Mouse (Mus musculus) intestine, postnatal 0 days (tissue): ENCODE measurements around the gene Taldo1. TPM values are rescaled to one million over a fixed set of nuclear protein-coding genes. Genes with fewer than 3 reads are reported as not detected.

Source experiments
- ATAC-seq: fragments of 200-750 bp; cut with Nextera tagmentation; 2 replicates; pipeline ENCODE4 v1.8.0; 2017; ENCODE audit warnings: mild to moderate bottlenecking, moderate TSS enrichment, moderate library complexity
- H3K27ac ChIP-seq: fragments of 300-500 bp; sonication (generic); 2 replicates; pipeline ENCODE4 v1.5.1; 2014; ENCODE audit warnings: mild to moderate bottlenecking, low read depth, low read length, moderate library complexity
- H3K27me3 ChIP-seq: fragments of 300-500 bp; sonication (generic); replicated peaks from 2 replicates; pipeline ENCODE4 v1.6.1; 2014; ENCODE audit warnings: low read length, mixed read lengths; ENCODE audit not compliant: control insufficient read depth, insufficient read depth
- H3K36me3 ChIP-seq: fragments of 300-500 bp; sonication (generic); 2 replicates; pipeline ENCODE4 v1.6.1; 2014; ENCODE audit warnings: mild to moderate bottlenecking, moderate library complexity; ENCODE audit not compliant: control insufficient read depth, insufficient read depth
- H3K4me1 ChIP-seq: fragments of 300-500 bp; sonication (generic); replicated peaks from 2 replicates; pipeline ENCODE4 v1.6.1; 2014; ENCODE audit warnings: antibody characterized with exemption, low read length, mixed read lengths; ENCODE audit not compliant: control insufficient read depth, insufficient read depth
- H3K4me2 ChIP-seq: fragments of 300-500 bp; sonication (generic); replicated peaks from 2 replicates; pipeline ENCODE4 v1.6.1; 2014; ENCODE audit warnings: low read depth, mild to moderate bottlenecking, moderate library complexity
- H3K4me3 ChIP-seq: fragments of 300-500 bp; sonication (generic); 2 replicates; pipeline ENCODE4 v1.5.1; 2014; ENCODE audit warnings: low read depth, low read length
- H3K9ac ChIP-seq: fragments of 300-500 bp; sonication (generic); 2 replicates; pipeline ENCODE4 v1.6.1; 2014; ENCODE audit warnings: mild to moderate bottlenecking, low read depth, low read length
- H3K9me3 ChIP-seq: fragments of 300-500 bp; sonication (generic); 2 replicates; pipeline ENCODE4 v1.6.1; 2016; ENCODE audit warnings: mixed run types; ENCODE audit not compliant: control insufficient read depth
- CTCF ChIP-seq: sonication (generic); IDR thresholded peaks from 2 replicates; pipeline ENCODE4 v1.5.1; 2016; ENCODE audit warnings: low read depth, mild to moderate bottlenecking, control low read depth, antibody characterized with exemption, moderate library complexity
- WGBS: fragments of 180-500 bp; shearing (Covaris S2); extraction: QIAGEN DNeasy Blood & Tissue Kit; methylation state at CpG from one replicate; pipeline ENCODE4 v1.1.7; 2014; 5-methylcytosine and 5-hydroxymethylcytosine counted together
- polyA plus RNA-seq: library from polyadenylated mRNA; unstranded; fragments of >200 nt; fragmentation: Nextera tagmentation; extraction: Ambion mirVana; gene quantifications from 2 replicates; pipeline ENCODE4 v1.2.1, GENCODE M21; 2015

Taldo1 gene
- polyA plus RNA-seq, 1 experiment from 2014 or later, result 711 TPM

DNA sequence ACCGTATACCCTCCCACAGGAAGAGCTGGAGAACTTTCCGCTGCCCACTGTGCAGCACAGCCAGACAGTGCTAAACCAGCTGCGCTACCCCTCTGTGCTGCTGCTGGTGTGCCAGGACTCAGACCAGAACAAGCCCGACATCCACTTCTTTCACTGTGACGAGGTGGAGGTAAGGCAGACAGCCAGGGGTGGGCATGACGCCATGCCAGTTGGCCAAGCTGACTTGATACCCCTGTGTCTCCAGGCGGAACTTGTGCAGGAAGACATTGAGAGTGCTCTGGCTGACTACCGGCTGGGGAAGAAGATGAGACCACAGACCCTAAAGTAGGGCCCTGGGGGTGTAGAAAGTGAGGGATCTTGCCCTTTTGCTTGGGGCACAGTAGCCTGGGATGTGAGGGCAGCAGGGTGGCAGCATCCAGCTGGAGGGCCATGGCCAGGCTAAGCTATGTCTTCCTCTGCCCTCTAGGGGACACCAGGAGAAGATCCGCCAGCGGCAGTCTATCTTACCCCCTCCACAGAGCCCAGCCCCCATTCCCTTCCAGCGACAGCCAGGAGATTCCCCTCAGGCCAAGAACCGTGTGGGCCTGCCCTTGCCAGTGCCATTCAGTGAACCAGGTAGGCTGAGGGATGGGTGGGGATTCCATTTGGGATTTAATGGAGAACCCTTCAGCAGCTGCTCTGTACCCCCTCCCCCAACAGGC lies 36.2 kb upstream of the Taldo1 start:
- no peaks in the 10 kb centered on the region for H3K9me3 ChIP-seq
- H3K4me2 ChIP-seq, result no peak overlapping the region
- no peak overlapping the region for H3K9ac ChIP-seq
- no peak for ATAC-seq
- H3K27ac ChIP-seq, result no peak overlapping the region
- no peaks in the 10 kb centered on the region for H3K27me3 ChIP-seq
- peak; percentile 54 for TF ChIP-seq CTCF
- H3K36me3 ChIP-seq, result peaks cover 40% of the 10 kb centered on the region; the same call in 1 of the 2 replicates
- 70% methylated on average over 12 of the region's 12 CpGs for WGBS
- no peaks in the 10 kb centered on the region; the same call in 1 of the 2 replicates for H3K4me1 ChIP-seq
- H3K4me3 ChIP-seq, result no peak overlapping the region

DNA sequence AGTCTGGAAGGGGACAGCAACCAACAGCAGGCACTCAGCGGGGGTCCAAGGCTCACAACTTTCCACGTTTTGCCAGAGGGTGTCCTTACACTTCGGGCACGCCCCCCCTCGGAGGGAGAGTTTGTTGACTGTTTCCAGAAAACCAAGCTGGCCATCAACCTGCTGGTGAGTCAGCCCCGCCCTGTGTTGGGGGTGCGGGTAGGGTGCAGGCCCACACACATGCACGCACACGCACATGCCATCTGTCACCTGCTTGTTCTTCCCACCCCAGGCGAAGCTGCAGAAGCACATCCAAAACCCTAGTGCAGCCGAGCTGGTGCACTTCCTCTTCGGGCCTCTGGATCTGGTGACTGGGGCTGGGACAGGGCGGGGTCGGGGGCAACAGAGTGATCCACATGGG lies 35.0 kb upstream of the Taldo1 start:
- H3K9me3 ChIP-seq, result no peaks in the 10 kb centered on the region
- H3K9ac ChIP-seq, result no peak overlapping the region
- H3K36me3 ChIP-seq, result peaks cover 50% of the 10 kb centered on the region; the same call in 1 of the 2 replicates
- H3K27ac ChIP-seq, result no peak overlapping the region
- H3K4me2 ChIP-seq, result no peak overlapping the region
- no peak overlapping the region for H3K4me3 ChIP-seq
- TF ChIP-seq CTCF, result no peak
- WGBS, result 70% methylated on average over 14 of the region's 14 CpGs
- H3K4me1 ChIP-seq, result no peaks in the 10 kb centered on the region
- ATAC-seq, result peak; percentile 6; the same call in 1 of the 2 replicates
- H3K27me3 ChIP-seq, result no peaks in the 10 kb centered on the region

DNA sequence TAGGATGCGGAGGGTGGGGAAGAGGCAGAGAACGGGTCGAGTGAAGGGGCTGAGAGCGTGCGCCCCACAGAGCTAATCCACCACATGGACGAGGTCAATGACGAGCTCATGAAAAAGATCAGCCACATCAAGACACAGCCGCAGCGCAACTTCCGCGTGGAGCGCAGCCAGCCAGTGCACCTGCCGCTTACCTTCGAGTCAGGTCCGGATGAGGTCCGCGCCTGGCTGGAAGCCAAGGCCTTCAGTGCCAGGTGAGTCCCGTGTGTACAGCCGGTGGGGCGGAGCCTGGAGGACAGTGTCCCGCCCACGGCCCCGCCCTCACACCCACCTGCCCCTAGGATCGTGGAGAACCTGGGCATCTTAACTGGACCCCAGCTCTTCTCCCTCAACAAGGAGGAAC lies 30.5 kb upstream of the Taldo1 start:
- WGBS, result 9% methylated on average over 24 of the region's 24 CpGs
- Histone ChIP-seq H3K9ac (no peak overlapping the region), H3K36me3 (peaks cover 39% of the 10 kb centered on the region; the same call in 1 of the 2 replicates), H3K4me3 (no peak overlapping the region), H3K9me3 (no peaks in the 10 kb centered on the region), H3K4me1 (no peaks in the 10 kb centered on the region), H3K27ac (peak overlapping the region; percentile 46), H3K4me2 (no peak overlapping the region), H3K27me3 (no peaks in the 10 kb centered on the region)
- no peak for TF ChIP-seq CTCF
- ATAC-seq, result peak; percentile 76

DNA sequence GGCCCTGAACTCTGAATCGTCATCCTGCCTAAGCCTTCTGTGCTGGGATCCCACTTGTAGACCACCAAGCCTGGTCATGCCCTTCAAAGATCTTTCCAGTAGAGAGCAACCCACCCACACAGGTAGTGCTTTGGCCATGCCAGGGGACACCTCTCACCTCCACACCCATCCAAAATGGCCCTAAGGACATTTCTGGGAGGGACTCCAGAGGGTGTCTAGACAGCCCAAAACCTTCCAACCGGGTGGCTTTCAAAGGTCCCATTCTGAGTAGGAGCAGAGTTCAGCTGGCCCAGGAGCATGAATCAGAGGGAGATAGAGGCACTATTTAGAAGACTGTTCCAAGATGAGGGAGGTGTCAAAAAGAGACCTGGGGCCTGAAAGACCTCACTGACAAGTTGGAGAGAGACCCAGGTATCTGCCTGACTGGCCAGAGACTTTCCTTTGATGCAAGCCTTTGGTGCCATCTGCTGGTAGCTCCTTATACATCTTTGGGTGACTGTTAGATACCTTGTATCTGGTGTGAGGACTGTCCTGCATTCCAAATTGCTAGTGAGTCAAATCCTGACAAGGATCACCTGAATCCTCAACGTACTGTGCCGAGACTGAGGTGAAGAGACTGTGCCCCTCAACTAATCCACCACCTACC lies 28.8 kb upstream of the Taldo1 start:
- no peak overlapping the region for H3K27ac ChIP-seq
- TF ChIP-seq CTCF, result peak; percentile 91
- H3K4me1 ChIP-seq, result no peaks in the 10 kb centered on the region
- H3K27me3 ChIP-seq, result no peaks in the 10 kb centered on the region
- H3K4me3 ChIP-seq, result no peak overlapping the region
- H3K36me3 ChIP-seq, result peaks cover 25% of the 10 kb centered on the region; the same call in 1 of the 2 replicates
- 60% methylated on average over 4 of the region's 4 CpGs for WGBS
- no peaks in the 10 kb centered on the region for H3K9me3 ChIP-seq
- H3K4me2 ChIP-seq, result no peak overlapping the region
- H3K9ac ChIP-seq, result no peak overlapping the region
- peak; percentile 18; the same call in 1 of the 2 replicates for ATAC-seq

DNA sequence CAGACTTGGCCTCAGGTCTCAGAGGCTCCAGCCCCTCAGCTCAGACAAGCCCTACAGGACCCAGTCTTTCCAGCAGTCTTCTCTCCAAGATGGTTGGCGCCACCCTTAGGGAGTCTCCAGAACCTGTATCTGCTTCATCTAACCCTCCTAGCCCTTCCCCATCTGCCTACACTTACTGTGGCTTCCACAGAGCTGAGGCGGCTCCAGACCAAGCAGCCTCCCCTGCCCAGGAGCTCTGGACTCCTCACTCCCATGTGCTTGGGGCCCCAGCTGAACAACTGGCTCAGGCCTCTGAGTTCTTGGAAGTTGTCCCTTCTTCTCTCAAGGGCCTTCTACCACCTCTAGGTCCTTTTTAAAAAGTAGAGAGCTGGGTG lies 28.3 kb upstream of the Taldo1 start:
- no peak overlapping the region for H3K9ac ChIP-seq
- H3K36me3 ChIP-seq, result peaks cover 24% of the 10 kb centered on the region; the same call in 1 of the 2 replicates
- no peak for TF ChIP-seq CTCF
- no peak overlapping the region for H3K27ac ChIP-seq
- H3K9me3 ChIP-seq, result no peaks in the 10 kb centered on the region
- no peak overlapping the region for H3K4me3 ChIP-seq
- no peak overlapping the region for H3K4me2 ChIP-seq
- WGBS, result 80% methylated on average over 2 of the region's 2 CpGs
- no peaks in the 10 kb centered on the region for H3K27me3 ChIP-seq
- no peaks in the 10 kb centered on the region for H3K4me1 ChIP-seq
- ATAC-seq, result no peak

DNA sequence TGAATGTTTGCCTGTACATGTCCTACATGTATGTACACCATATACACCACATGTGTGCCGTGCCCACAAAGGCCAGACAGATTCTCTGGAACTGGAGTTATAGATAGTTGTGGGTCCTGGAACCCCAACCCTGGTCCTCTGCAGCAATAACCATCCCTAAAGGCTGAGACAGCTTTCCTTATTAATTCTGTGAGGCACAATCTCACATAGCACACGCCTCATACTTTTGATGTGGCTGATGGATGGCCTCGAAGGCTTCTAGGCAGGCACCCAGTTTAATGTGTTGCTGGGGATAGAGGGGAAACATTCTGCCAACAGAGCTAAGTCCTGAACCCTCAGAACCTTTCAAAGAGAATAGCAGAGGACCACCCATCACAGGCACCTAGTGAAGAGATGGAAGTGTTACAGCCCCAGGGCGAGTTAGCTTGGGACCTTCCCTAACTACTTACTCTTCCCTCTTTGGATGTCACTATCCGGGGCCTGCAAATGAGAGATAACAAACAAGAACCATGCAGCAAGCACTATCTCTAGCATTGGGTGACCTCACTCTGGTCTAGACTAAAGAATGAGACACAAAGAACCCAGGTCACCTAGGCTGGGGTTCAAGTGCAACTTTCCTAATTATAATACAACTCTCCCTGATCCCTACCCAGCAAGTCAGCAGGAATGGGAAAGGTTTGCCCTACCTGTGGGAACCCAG lies 27.5 kb upstream of the Taldo1 start:
- H3K9me3 ChIP-seq, result no peaks in the 10 kb centered on the region
- H3K36me3 ChIP-seq, result peaks cover 24% of the 10 kb centered on the region; the same call in 1 of the 2 replicates
- no peak for ATAC-seq
- no peak overlapping the region for H3K4me2 ChIP-seq
- H3K9ac ChIP-seq, result no peak overlapping the region
- 80% methylated on average over 5 of the region's 5 CpGs for WGBS
- no peaks in the 10 kb centered on the region for H3K27me3 ChIP-seq
- TF ChIP-seq CTCF, result no peak
- H3K27ac ChIP-seq, result no peak overlapping the region
- no peak overlapping the region for H3K4me3 ChIP-seq
- H3K4me1 ChIP-seq, result no peaks in the 10 kb centered on the region
